Mouse (Mus musculus): ENCODE measurements at regions not wholly inside any gene's neighbourhood (a gene's known extent, or its start where the extent isn't known, plus 50 kb on each side); places are given as distances from the start of the nearest gene placed in this dataset.

- no peak for DNase-seq
Measured at GRCm38 (mm10) chr4:47630006-47630405, 155.5 kb downstream of the Sec61b start.

- DNase-seq: no peak
Measured at GRCm38 (mm10) chr4:47630427-47630826, 156.0 kb downstream of the Sec61b start.

- DNase-seq: peak; percentile 54
Measured at GRCm38 (mm10) chr4:47638876-47639494, 164.5 kb downstream of the Sec61b start.

- DNase-seq: peak; percentile 41
Measured at GRCm38 (mm10) chr4:47645093-47645492, 170.6 kb downstream of the Sec61b start.

GRCm38 (mm10) chr4:47648701-47649100 lies 174.2 kb downstream of the Sec61b start:
- DNase-seq: no peak

- DNase-seq: no peak
Measured at GRCm38 (mm10) chr4:47649951-47650350, 175.5 kb downstream of the Sec61b start.

- DNase-seq: no peak
Measured at GRCm38 (mm10) chr4:47651521-47651920, 177.1 kb downstream of the Sec61b start.

- no peak for DNase-seq
Measured at GRCm38 (mm10) chr4:47653143-47653542, 178.7 kb downstream of the Sec61b start.

- no peak for DNase-seq
Measured at GRCm38 (mm10) chr4:47669519-47669918, 195.1 kb downstream of the Sec61b start.

GRCm38 (mm10) chr4:47670476-47670875 lies 196.0 kb downstream of the Sec61b start:
- DNase-seq: peak; percentile 69

GRCm38 (mm10) chr4:47671362-47671761 lies 196.9 kb downstream of the Sec61b start:
- no peak for DNase-seq

GRCm38 (mm10) chr4:47681141-47681540 lies 206.7 kb downstream of the Sec61b start:
- DNase-seq: no peak

GRCm38 (mm10) chr4:47691207-47691606 lies 216.7 kb downstream of the Sec61b start:
- DNase-seq: no peak

- DNase-seq: no peak
Measured at GRCm38 (mm10) chr4:47692654-47693053, 218.2 kb downstream of the Sec61b start.

GRCm38 (mm10) chr4:47693221-47693620 lies 218.8 kb downstream of the Sec61b start:
- DNase-seq: no peak

GRCm38 (mm10) chr4:47697071-47697470 lies 222.6 kb downstream of the Sec61b start:
- no peak for DNase-seq

GRCm38 (mm10) chr4:47698514-47698913 lies 224.1 kb downstream of the Sec61b start:
- DNase-seq: no peak

GRCm38 (mm10) chr4:47698926-47699325 lies 224.5 kb downstream of the Sec61b start:
- DNase-seq: peak; percentile 6

- DNase-seq: no peak
Measured at GRCm38 (mm10) chr4:47703501-47703900, 229.0 kb downstream of the Sec61b start.

GRCm38 (mm10) chr4:47704607-47705006 lies 230.1 kb downstream of the Sec61b start:
- no peak for DNase-seq

GRCm38 (mm10) chr4:47707966-47708365 lies 233.5 kb downstream of the Sec61b start:
- no peak for DNase-seq

GRCm38 (mm10) chr4:47713387-47713786 lies 238.9 kb downstream of the Sec61b start:
- no peak for DNase-seq

GRCm38 (mm10) chr4:47724331-47725004 lies 250.0 kb downstream of the Sec61b start:
- DNase-seq: peak; percentile 9

- DNase-seq: no peak
Measured at GRCm38 (mm10) chr4:47725005-47725340, 250.5 kb downstream of the Sec61b start.

Measured in heart, postnatal 4 days (tissue).